Mouse (Mus musculus) thymus, adult 2 months (tissue): ENCODE results near the gene Rpl4. TPM values are rescaled to one million over a fixed set of nuclear protein-coding genes. Genes with fewer than 3 reads are reported as not detected.

Experiments used
- DNase-seq: peaks from one replicate; pipeline ENCODE4 v3.0.0; 2021
- H3K27ac ChIP-seq: fragments of 200-500 bp; 2 replicates; pipeline ENCODE4 v1.5.1; 2012; ENCODE audit warnings: low read length, control low read depth; ENCODE audit not compliant: control insufficient read depth, insufficient read depth
- H3K27me3 ChIP-seq: fragments of 200-500 bp; 2 replicates; pipeline ENCODE4 v1.6.1; 2012; ENCODE audit warnings: mild to moderate bottlenecking, low read length, moderate library complexity, mixed read lengths; ENCODE audit not compliant: control insufficient read depth, insufficient read depth
- H3K36me3 ChIP-seq: fragments of 200-500 bp; 2 replicates; pipeline ENCODE4 v1.6.1; 2012; ENCODE audit warnings: mild to moderate bottlenecking, low read length, moderate library complexity; ENCODE audit not compliant: control insufficient read depth, insufficient read depth
- H3K4me1 ChIP-seq: fragments of 200-500 bp; replicated peaks from 2 replicates; pipeline ENCODE4 v1.6.1; 2012; ENCODE audit warnings: low read length; ENCODE audit not compliant: control insufficient read depth, insufficient read depth
- H3K4me3 ChIP-seq: fragments of 200-500 bp; 2 replicates; pipeline ENCODE4 v1.5.1; 2012; ENCODE audit warnings: mild to moderate bottlenecking, low read length, control low read depth, moderate library complexity; ENCODE audit not compliant: control insufficient read depth, insufficient read depth
- CTCF ChIP-seq: fragments of 200-500 bp; IDR thresholded peaks from 2 replicates; pipeline ENCODE4 v1.5.1; 2012; ENCODE audit warnings: mild to moderate bottlenecking, control low read depth, low read length, moderate library complexity, borderline replicate concordance; ENCODE audit not compliant: control insufficient read depth, poor library complexity, insufficient read depth; ENCODE audit errors: extremely low read depth
- POLR2A ChIP-seq: fragments of 200-500 bp; IDR thresholded peaks from 2 replicates; pipeline ENCODE4 v1.6.1; 2012; ENCODE audit warnings: mild to moderate bottlenecking, low read length, control low read depth, moderate library complexity; ENCODE audit not compliant: control insufficient read depth, poor library complexity, insufficient read depth; ENCODE audit errors: extremely low read depth
- WGBS: fragments of 180-500 bp; shearing (Covaris S2); methylation state at CpG from one replicate; pipeline ENCODE4 v1.1.7; 2018; 5-methylcytosine and 5-hydroxymethylcytosine counted together
- polyA plus RNA-seq: library from polyadenylated mRNA; depleted of rRNA; stranded (reverse); fragments of >200 nt; gene quantifications from 2 replicates; pipeline ENCODE4 v1.2.3, GENCODE M21; 2012

The Rpl4 gene
- polyA plus RNA-seq, 1 experiment = 518 TPM

DNA sequence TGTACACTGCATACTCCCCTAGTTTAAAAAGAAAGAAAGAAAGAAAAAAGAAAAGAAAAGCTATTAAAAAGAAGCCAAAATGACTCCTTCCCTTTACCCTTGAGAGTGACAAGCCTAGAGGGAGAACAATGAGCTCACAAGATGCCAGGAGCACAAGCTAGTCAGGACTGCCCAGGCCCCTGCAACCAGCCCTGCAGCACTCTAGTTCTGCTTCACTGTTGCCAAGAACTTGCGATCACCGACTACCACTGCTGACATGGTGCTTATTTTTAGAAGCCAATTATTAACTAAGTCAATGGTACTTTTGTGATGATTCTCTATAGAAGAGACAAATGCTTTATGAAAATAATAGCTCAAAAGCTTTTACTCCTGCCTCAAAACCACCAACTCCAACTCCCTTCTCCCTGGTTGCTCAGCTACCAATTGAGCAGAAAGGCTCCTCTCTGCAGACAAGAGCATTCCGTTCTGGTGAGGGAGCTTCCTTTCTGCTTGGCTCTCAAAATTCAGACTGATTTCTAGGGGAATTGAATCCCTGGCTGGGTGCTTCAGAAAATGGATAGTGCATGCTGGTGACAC is 34.4 kb downstream of the Rpl4 start:
- H3K27ac ChIP-seq = no peak overlapping the region
- H3K4me1 ChIP-seq = no peaks in the 10 kb centered on the region
- TF ChIP-seq POLR2A = no peak
- no peak for TF ChIP-seq CTCF
- H3K27me3 ChIP-seq = no peaks in the 10 kb centered on the region
- H3K36me3 ChIP-seq = no peaks in the 10 kb centered on the region; the same call in 1 of the 2 replicates
- no peak overlapping the region for H3K4me3 ChIP-seq
- 94% methylated on average over 3 of the region's 3 CpGs for WGBS
- no peak for DNase-seq

DNA sequence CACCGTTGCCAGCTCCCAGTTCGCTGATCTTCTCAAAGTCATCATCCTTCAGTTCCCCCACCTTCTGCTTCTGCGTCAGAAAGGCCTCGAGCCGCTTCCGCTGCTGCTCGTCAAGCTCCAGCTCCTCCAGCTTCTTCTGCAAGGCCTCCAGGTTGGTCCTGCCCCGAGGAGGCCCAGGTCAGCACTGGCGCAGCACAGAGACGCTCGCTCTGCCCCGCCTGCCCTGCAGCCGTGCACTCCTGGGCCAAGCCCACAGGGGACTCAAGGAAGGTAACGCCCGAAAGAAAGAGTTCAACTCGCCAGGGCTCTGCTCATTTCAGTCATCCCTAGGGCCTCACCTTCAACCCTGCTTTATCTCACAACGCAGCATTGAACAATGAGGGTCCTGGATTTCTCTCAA is 41.3 kb downstream of the Rpl4 start:
- WGBS = 98% methylated on average over 17 of the region's 17 CpGs
- TF ChIP-seq POLR2A = no peak
- no peak for TF ChIP-seq CTCF
- no peak for DNase-seq
- no peak overlapping the region for H3K27ac ChIP-seq
- no peaks in the 10 kb centered on the region for H3K27me3 ChIP-seq
- no peak overlapping the region for H3K4me3 ChIP-seq
- H3K36me3 ChIP-seq = no peaks in the 10 kb centered on the region; the same call in 1 of the 2 replicates
- H3K4me1 ChIP-seq = no peaks in the 10 kb centered on the region

DNA sequence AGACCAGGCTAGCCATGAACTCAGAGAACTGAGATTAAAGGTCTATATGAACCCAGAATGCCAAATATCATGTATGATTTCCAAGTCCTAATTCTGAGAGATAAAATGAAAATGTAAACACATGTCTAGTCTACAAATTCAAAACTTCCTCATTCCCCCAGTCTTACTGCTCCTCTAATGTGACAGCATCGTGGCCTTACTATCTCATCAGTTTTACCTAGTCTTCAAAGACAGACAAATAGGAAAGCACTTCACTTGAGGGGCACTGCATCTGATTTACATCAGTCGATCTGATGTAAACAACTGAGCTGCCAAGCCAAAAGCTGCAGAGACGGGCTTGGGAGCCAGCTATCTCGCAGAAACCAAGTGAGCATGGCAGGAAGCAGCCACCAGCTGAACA is 42.9 kb downstream of the Rpl4 start:
- no peak for DNase-seq
- Histone ChIP-seq H3K4me3 (no peak overlapping the region), H3K4me1 (no peaks in the 10 kb centered on the region), H3K27ac (no peak overlapping the region), H3K36me3 (no peaks in the 10 kb centered on the region), H3K27me3 (no peaks in the 10 kb centered on the region)
- 31% methylated on average over 4 of the region's 4 CpGs for WGBS
- TF ChIP-seq CTCF = no peak

GRCm38 (mm10) chr9:64216641-64217040 is 43.5 kb downstream of the Rpl4 start:
- Histone ChIP-seq H3K4me3 (no peak overlapping the region), H3K36me3 (no peaks in the 10 kb centered on the region), H3K27me3 (no peaks in the 10 kb centered on the region), H3K27ac (no peak overlapping the region), H3K4me1 (no peaks in the 10 kb centered on the region)
- DNase-seq = no peak
- WGBS = 96% methylated on average over 2 of the region's 2 CpGs
- no peak for TF ChIP-seq CTCF
- TF ChIP-seq POLR2A = no peak

GRCm38 (mm10) chr9:64217887-64218286 is 44.7 kb downstream of the Rpl4 start:
- TF ChIP-seq POLR2A (no peak), CTCF (no peak)
- Histone ChIP-seq H3K27me3 (no peaks in the 10 kb centered on the region), H3K27ac (no peak overlapping the region), H3K4me1 (no peaks in the 10 kb centered on the region), H3K36me3 (no peaks in the 10 kb centered on the region), H3K4me3 (no peak overlapping the region)
- no peak for DNase-seq

GRCm38 (mm10) chr9:64219305-64219704 is 46.1 kb downstream of the Rpl4 start:
- no peak for TF ChIP-seq POLR2A
- TF ChIP-seq CTCF = no peak
- Histone ChIP-seq H3K27me3 (no peaks in the 10 kb centered on the region), H3K4me1 (no peaks in the 10 kb centered on the region), H3K4me3 (no peak overlapping the region), H3K27ac (no peak overlapping the region), H3K36me3 (no peaks in the 10 kb centered on the region)
- no peak for DNase-seq
- 92% methylated on average over 1 of the region's 1 CpGs for WGBS
